Mouse (Mus musculus) mature B cell (primary cell): ENCODE measurements around the gene Lgals4.

ENCODE experiments used
- in situ Hi-C: fragments of 300-500 bp; cut with MboI; formaldehyde crosslinking; loops from 2 replicates; pipeline ENCODE4 v1.14.3; 2019

The Lgals4 gene

DNA sequence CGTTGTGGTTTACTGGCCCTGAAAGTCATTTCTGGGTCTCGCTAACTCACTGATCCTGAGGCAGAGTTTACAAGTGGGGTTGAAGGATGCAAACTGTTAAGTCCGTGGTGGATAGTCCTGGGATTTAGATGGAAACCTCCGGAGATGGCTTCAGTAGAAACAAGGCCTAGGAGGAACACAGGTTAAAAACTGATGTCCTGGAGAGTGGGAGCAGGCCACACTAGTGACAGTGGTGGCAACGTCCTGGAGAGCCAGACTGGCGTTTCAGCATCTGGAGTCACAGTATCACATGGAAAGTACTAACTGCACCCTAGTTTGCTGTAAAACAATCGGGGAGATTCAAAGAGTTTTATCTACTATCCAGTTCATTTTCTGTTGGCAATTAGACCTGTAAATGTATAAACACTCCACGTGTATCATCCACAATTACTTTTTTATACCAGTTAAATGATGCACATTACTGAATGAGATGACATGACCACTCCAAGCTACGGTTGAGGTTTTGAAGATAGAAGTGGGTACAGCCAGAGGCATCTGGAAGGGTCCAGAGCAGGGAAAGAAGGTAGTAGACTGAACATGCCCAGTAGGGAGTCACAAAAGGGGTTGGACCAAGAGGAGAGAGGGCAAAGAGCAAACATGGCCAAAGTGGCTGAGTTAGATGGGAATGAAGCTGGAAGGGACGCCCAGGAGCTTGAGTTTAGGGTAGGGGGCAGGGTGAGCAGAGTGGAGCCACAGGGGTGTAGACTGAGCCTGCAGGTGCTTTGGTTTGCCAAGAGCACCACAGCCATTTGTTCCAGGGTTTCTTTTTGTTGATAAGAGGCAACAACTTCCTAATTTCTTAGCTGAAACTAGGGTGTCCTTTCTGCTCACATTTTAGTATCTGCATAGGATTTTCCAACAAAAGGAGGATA lies 10.4 kb upstream of the Lgals4 start:
- in situ Hi-C loops, result no loop called here

DNA sequence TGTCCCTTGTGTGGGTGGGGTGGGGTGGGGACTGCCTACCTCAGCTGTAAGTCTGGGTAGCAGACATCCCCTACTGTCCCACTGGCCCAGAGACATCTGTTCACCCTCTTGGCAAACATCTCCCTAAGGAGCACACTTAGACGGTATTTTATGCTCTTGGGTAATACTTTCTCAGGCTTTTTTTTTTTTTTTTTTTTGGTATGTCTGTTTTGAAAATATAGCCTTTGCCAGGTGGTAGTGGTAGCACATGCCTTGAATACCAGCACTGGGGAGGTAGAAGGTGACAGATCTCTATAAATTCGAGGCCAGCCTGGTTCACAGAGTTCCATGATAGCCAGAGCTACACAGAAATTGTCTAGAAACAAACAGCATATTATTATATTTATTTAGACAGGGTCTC lies 9.7 kb upstream of the Lgals4 start:
- in situ Hi-C loops, result no loop called here

DNA sequence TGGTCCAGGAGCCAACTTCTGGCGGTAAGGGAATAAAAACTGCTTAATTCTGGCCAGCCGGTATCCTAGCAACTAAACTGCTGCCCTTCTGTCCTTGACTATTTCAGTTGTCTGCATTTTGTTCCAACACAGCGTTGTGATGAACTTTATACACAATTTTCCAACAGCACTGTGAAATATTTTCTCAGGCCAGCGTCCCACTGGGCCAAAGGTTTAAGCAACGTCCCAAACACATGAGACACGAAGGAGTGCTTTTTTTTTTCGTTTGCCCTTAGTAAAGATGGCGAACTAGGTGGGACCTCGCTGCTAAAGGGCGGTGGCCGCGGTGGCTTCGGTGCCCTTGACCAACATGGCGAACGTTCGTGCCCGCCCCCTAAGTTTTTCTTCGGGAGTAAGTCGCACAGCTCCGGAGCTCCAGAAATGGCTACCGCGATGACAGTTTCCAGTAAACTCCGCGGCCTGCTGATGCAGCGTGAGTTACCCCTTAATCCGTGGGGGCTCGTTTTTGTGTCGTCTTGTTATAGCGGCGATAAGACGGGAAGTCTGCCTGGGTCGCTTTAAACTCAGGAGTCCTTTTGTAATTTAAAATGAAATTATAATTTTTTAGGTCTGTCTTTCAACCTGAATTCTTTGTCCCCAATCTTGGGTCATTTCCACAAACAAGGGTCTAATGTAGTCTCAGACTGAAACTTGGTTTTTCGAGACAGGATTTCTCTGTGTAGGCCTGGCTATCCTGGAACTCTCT lies 8.5 kb upstream of the Lgals4 start, which contains the start of gene Ech1:
Gene Ech1 (plus strand): TSS at position 277 of the 745 bp plus-strand sequence.
- in situ Hi-C loops, result no loop called here

DNA sequence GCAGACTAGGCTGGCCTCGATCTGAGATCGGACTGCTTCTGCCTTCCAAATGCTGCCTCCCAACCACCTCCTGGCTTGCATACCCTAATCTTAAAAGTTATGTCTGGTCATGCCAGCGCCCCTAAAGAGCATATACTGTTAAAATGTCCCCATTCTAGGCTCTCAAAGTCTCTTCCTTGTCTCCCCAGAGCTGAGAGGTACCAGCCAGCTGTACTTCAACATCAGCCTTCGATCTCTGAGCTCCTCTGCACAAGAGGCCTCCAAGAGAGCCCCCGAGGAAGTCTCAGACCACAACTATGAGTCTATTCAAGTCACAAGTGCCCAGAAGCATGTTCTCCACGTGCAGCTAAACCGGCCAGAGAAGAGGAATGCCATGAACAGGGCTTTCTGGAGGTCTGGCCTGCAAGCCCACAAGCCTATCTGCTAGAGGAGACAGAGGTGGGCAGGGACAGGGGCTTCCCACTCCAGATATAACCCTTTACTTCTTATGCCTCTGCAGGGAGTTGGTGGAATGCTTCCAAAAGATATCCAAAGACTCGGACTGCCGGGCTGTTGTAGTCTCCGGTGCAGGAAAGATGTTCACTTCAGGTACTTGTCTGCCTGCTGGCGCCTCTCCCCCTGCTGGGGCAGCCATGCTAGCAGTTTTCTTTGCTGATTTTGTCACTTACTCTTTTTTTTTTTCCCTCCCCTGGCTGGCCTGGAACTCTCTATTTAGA lies 7.8 kb upstream of the Lgals4 start:
- in situ Hi-C loops, result no loop called here

DNA sequence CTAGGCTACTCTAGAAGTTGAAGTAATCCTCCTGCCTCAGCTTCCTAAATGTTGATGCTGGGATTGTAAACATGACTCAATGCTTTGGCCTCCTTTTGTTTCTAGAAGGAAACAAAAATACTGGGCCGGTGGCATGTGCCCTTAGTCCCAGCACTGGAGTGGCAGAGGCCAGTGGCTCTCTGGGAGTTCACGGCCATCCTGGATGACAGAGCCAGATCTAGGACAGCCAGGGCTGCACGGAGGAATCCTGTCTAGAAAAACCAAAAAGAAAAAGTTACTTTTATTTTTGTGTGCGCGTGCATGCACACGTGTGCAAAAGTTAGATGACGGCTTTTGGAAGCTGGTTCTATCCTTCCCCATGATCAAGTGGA lies 7.3 kb upstream of the Lgals4 start:
- in situ Hi-C loops, result no loop called here

DNA sequence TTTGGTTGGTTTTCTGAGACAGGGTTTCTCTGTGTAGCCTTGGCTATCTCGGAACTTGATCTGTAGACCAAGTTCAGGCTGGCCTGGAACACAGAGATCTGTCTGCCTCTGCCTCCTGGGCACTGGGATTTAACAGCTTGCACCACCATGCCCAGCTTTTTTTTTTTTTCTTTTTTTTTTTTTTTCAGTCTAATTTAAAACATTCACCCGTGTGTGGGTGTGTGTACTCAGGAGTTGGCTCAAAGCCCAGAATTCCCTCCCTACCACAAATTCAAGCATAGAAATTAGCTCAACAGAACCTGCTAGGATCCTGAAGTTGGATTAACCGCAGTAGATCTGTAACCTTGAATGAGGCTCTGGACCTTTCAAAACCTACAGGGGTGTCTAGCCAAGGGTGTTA lies 6.3 kb upstream of the Lgals4 start:
- in situ Hi-C loops, result no loop called here

DNA sequence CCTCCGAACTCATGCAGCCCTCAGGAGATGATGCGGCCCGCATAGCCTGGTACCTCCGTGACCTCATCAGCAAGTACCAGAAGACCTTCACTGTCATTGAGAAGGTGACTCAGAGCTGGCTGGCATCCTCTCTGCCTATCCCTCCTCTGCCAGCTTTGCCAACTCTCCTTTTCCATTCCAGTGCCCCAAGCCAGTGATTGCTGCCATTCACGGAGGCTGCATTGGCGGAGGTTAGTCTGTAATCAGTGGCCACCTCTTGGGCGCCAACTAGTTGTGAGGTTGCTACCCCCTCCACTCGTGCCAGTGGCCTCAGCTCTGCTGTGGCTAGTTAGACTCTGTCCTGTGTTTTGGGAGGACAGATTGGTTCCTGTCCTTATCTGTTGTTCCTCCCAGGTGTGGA lies 3.8 kb upstream of the Lgals4 start:
- in situ Hi-C loops, result no loop called here

DNA sequence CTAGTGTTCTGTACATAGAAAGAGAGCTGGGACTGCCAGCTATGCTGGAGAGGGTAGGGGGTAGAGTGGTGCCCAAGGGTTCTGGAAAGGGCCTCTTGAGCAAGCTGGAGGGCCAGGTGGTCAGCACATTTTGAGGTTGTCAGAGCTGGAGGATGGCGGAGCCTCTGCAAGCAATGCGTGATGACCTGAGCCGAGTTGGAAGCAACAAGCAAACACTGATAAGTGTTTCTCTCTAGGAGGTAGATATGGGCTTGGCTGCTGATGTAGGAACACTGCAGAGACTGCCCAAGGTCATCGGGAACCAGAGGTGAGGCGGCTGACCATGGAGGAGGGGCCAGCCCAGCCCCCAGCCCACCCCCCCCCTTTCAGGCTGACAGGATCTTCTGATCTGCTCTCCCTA lies 2.7 kb upstream of the Lgals4 start:
- in situ Hi-C loops, result no loop called here

DNA sequence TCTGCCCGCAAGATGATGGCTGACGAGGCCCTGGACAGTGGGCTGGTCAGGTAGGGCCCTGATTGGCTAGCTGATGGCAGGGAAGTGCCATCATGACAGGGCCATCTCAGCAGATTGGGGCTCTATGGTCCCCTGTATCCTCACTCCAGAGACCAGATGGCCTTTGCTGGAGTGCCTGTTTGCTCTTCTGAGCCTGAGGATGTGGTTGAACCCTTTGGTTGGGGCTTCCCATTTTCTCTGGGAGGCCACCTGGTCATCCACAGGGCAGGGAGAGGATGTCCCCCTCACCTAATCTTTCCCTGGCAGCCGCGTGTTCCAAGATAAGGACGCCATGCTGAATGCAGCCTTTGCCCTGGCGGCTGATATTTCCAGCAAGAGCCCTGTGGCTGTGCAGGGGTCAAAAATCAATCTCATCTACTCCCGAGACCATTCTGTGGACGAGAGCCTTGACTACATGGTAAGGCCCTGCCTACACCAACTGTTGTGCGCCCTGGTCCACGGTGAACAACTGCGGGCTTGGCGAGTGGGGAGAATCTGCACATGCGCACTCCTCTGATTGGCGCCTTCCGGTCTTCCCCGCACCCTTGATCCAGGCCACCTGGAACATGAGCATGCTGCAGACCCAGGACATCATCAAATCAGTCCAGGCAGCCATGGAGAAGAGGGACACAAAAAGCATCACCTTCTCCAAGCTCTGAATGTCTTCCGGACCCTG lies 2.1 kb upstream of the Lgals4 start:
- in situ Hi-C loops, result no loop called here

DNA sequence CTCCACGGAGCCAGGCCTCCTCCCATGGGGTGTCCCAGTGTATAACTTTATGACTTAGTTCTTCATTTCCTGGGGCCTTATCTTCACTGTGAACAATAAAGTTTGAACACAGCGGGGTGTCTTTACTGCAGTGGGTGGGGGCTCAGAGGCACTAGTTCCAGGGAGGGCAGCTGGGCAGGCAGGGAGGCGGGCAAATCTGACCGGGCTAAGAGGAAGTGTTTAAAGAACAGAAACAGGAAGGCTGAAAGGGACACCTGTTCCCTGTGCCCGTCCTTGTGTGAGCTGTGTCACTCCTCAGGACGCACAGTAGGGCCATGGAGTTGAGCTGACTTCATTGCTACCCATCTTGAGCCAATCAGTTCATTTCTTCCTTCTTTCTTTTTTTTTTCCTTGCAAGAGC lies 1.5 kb upstream of the Lgals4 start:
- in situ Hi-C loops, result no loop called here

DNA sequence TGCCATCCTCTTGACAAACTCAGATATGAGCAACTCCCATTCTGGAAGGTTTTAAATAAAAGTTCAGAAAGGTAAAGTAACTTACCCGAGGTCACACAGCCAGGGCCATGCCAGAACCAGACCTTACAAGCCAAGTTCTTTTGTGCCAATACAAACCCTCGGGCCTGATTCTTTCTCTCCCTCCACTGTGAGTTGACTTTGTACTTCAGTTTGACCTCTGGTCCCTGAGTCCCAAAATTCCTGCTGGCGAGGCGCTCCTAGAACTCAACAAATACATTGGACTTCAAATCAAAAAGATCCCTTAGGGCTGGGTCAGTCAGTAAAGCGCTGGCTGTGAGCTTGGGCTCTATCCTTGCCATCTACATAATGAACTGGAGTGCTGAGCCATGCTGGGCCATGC lies 3.3 kb downstream of the Lgals4 start:
- in situ Hi-C loops, result no loop called here

DNA sequence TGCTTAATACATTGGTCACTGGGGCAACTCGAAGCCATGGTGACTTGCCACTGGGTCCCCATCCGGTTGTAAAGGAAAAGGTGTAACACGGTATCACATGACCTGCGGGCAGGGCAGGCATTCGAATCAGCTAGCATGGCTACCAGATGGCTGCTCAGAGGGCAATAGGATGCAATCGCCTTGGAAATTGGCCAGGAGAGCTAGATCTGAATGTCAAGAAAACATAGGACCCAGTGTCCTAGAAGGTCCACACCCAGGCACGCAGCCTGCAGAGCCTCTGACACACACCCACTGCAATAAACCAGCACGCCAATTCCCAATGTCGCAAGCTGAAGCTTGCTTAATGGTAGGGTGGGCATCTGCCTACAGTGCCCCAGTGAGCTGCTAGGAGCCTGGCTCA lies 4.7 kb downstream of the Lgals4 start:
- in situ Hi-C loops, result no loop called here

DNA sequence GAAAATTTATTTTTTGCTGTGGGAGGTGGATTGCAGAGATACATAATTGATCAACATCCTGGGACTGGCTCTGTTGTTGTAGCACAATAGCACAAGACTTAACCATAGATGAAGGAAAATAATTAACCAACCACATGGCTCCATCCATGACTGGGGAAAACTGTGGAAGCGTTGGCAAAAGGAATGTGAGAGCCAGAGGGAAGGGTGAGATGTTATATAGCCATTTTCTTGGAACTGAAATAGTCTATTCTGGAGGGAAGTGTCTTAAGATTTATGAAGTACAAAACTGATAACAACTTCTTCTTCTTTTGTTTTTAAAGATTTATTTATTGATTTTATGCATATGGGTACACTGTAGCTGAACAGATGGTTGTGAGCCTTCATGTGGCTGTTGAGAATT lies 13.6 kb downstream of the Lgals4 start:
- in situ Hi-C loops, result no loop called here

DNA sequence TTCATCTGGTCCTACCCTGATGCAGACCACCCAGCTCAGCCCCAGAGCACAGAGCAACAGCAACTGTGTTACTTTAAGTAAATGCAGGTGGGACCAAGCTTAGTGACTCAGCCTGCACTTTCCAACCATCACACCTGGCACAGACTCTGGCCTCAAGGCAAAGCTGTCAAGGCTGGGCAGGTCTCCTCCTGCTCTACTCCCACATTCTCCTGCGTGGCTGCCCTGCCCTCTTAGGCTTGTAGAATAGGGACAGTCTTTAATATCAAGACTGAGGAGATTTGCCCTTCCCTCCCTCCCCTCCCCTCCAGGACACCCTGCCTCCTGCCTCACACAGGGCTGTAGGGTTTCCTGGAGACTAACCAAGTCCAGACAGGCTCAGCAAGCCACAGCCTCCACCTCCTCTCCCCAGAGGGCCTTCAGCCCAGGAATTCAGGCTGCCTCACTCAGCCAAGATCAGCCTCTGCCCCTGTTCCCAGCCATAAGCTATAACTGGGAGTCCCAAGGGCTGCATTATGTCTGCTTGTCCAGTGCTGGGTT lies 16.1 kb downstream of the Lgals4 start:
- in situ Hi-C loops, result no loop called here

DNA sequence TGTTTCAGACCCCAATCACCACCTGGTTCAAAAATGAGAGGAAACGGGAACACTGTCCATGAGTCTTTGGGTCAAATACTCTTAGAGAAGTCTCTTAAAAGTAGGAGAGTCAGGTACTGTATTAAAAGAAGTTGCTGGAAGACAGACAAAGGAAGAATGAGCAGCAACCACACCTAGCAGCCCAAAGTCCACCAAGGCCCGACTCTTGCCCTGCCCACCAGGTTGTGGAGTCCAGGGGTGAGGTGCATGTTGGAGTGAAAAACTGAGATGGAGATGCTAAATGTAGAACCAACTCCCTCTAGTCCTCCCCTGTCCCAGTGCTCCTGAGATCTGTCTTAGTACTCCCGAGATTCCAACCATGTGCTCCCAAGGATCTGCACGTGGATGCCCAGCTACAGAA lies 17.0 kb downstream of the Lgals4 start:
- in situ Hi-C loops, result no loop called here

DNA sequence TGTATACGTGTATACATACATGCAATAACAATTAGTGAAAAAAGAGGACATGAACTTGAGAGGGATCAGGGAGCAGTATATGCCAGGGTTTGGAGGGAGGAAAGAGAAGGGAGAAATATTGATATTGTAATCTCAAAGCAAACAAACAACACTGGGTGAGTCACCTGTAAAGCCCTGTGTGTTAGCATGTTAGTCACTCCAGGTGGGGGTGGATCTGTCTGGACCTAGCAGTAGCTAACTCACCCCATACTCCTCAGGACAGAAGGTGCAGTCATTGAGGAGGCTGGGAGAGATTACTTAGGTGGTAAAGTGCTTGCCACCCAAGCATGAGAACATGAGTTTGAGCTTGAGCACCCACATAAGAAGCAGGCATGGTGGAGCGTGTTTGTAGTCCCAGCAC lies 26.3 kb downstream of the Lgals4 start:
- in situ Hi-C loops, result no loop called here

DNA sequence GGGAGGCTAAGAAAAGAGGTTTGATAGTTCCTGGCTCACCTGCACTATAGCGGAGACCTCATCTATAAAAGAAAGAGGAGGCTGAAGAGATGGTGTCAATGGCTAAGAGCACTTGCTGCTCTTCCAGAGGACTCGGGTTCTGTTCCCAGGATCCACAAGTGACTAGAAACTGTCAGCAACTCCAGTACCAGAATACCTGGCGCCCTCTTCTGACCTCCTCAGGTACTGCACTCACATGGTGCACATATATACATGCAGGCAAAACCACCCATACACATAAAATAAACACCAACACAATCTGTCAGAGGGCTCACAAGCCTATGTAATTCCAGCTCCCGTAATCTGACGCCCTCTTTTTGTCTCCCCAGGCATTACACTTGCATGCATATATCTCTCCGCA lies 27.2 kb downstream of the Lgals4 start:
- in situ Hi-C loops, result no loop called here

DNA sequence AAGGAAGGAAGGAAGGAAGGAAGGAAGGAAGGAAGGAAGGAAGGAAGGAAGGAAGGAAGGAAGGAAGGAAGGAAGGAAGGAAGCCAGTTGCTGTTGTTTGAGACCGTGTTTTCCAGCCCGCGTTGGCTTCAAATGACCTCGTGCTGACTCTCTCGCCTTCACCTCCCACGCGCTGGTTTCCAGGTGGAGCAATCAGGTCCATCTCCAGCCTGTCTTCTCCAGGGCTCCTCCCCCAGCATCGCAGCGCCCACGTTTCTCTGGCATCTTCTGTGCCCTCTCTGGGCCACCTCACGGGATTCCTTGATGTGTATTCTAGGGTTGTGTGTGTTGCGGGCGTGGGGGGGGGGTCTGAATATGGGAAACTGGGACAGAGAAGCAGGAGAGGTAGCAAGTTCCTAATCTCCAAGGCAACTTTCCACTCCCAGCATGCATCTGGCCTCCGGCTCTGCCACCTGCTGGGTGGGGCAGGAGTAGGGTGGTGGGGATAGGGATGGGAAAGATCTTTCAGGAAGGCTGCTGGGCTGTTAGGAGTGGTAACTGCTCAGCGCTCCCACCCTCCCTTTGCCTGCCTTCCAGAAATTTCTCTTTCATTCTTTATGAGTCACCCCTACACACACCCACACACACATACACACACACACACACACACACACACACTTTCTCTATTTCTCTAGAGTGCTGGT lies 29.3 kb downstream of the Lgals4 start:
- in situ Hi-C loops, result no loop called here

DNA sequence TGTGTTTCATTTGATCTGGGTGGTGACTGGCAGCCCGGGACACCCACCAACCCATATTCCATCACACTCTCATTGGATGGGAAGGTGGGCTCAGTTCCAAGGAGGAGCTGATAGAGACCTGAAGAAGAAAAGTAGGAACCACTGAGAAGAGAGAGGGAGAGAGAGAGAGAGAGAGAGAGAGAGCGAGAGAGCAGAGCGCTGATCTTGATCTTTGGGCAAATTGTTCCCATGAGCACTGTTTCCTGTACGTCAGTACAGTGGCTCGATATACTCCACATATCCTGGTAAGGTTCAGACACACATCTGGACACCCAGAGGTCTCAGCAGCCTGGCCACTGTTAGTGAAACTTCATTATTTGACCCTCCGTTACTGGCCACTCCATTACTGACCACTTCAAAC lies 29.9 kb downstream of the Lgals4 start, which contains the start of gene Lgals7:
Gene Lgals7 (plus strand): TSS at position 314 of the 400 bp plus-strand sequence.
- in situ Hi-C loops, result no loop called here

DNA sequence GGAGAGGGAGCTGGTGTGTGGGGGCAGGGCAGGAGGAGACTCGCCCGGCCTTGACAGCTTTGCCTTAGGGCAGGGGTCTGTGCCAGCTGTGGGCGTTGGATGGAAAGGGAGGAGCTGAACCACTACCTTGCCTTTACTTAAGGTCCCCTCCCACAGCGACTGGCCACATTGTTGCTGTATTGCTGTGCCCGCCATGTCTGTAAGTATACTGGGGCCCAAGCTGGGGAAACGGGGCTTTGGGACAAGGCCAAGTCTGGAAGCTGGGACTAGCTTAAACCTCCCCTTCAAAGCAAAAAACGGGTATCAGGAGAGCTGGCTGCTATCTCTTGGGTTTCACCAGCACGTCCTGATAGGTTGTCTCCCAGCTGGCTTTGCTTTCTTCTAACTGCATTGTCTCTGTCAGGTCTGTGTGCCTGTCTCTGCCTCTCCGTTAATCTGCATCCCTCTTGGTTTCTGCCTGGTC lies 30.7 kb downstream of the Lgals4 start:
- in situ Hi-C loops, result no loop called here
